Mouse (Mus musculus) hindbrain, embryonic 10.5 days (tissue): ENCODE measurements at regions not wholly inside any gene's neighbourhood (a gene's known extent, or its start where the extent isn't known, plus 50 kb on each side); places are given as distances from the start of the nearest gene placed in this dataset.

Experiments used
- DNase-seq: peaks from one replicate; pipeline ENCODE4 v3.0.0-alpha.2; 2017; ENCODE audit warnings: low spot score
- H3K27ac ChIP-seq: fragments of 300-500 bp; sonication (generic); 2 replicates; pipeline ENCODE4 v1.5.1; 2016; ENCODE audit warnings: mild to moderate bottlenecking, moderate library complexity
- H3K27me3 ChIP-seq: fragments of 300-500 bp; sonication (generic); 2 replicates; pipeline ENCODE4 v1.6.1; 2016; ENCODE audit warnings: mild to moderate bottlenecking; ENCODE audit not compliant: poor library complexity, insufficient read depth, severe bottlenecking
- H3K36me3 ChIP-seq: fragments of 300-500 bp; sonication (generic); 2 replicates; pipeline ENCODE4 v1.6.1; 2016; ENCODE audit warnings: mild to moderate bottlenecking, moderate library complexity
- H3K4me1 ChIP-seq: fragments of 300-500 bp; sonication (generic); replicated peaks from 2 replicates; pipeline ENCODE4 v1.6.1; 2016; ENCODE audit warnings: mild to moderate bottlenecking
- H3K4me3 ChIP-seq: fragments of 300-500 bp; sonication (generic); 2 replicates; pipeline ENCODE4 v1.5.1; 2016; ENCODE audit warnings: mild to moderate bottlenecking, moderate library complexity
- H3K9me3 ChIP-seq: fragments of 300-500 bp; sonication (generic); 2 replicates; pipeline ENCODE4 v1.6.1; 2016; ENCODE audit warnings: mild to moderate bottlenecking, moderate library complexity
- WGBS: fragments of 180-500 bp; shearing (Covaris S2); methylation state at CpG from one replicate; pipeline ENCODE4 v1.1.7; 2016; 5-methylcytosine and 5-hydroxymethylcytosine counted together

GRCm38 (mm10) chr10:17646391-17646790 lies 76.6 kb upstream of the Cited2 start:
- Histone ChIP-seq H3K27ac (no peak overlapping the region), H3K27me3 (no peaks in the 10 kb centered on the region), H3K4me3 (no peak overlapping the region), H3K36me3 (no peaks in the 10 kb centered on the region), H3K9me3 (no peaks in the 10 kb centered on the region), H3K4me1 (peaks cover 4% of the 10 kb centered on the region; the same call in 1 of the 2 replicates)
- WGBS = 94% methylated on average over 4 of the region's 4 CpGs
- DNase-seq = no peak

DNA sequence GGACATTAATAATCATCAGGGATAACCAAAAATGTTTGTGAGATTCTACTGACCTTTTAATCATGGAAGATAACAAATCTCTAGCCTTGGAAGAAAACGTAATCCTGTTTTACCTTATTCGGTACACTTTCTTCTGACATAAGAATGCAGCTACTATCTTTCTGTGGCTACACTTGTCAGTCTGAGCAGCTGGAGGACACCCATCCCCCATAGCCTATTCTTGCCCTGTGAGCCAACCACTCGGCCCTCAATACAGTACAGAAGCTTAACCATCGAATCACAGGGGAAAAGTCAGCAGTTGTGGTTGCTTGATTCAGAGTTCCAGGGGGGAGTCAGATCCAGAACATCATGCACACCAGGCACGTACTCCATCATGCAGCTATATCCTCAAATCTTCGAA lies 74.9 kb upstream of the Cited2 start:
- 66% methylated on average over 6 of the region's 6 CpGs for WGBS
- Histone ChIP-seq H3K4me3 (no peak overlapping the region), H3K9me3 (no peaks in the 10 kb centered on the region), H3K27me3 (no peaks in the 10 kb centered on the region), H3K36me3 (no peaks in the 10 kb centered on the region), H3K4me1 (peaks cover 15% of the 10 kb centered on the region), H3K27ac (no peak overlapping the region)
- no peak for DNase-seq

GRCm38 (mm10) chr10:17650997-17651750 lies 71.8 kb upstream of the Cited2 start:
- no peaks in the 10 kb centered on the region for H3K27me3 ChIP-seq
- WGBS = 87% methylated on average over 6 of the region's 6 CpGs

GRCm38 (mm10) chr10:17653325-17653724 lies 69.7 kb upstream of the Cited2 start:
- 41% methylated on average over 6 of the region's 6 CpGs for WGBS
- H3K9me3 ChIP-seq = no peaks in the 10 kb centered on the region
- H3K4me1 ChIP-seq = peaks cover 44% of the 10 kb centered on the region
- H3K27ac ChIP-seq = peak overlapping the region; percentile 51
- H3K27me3 ChIP-seq = no peaks in the 10 kb centered on the region
- H3K36me3 ChIP-seq = no peaks in the 10 kb centered on the region
- DNase-seq = no peak
- H3K4me3 ChIP-seq = no peak overlapping the region

More at GRCm38 (mm10) chr10:17650997-17651750, 71.8 kb upstream of the Cited2 start:
- Histone ChIP-seq H3K4me3 (no peak overlapping the region), H3K36me3 (no peaks in the 10 kb centered on the region), H3K4me1 (peaks cover 30% of the 10 kb centered on the region), H3K27ac (0 out of 2 replicates have a peak overlapping the region, but pooled peaks have one; percentile 12), H3K9me3 (no peaks in the 10 kb centered on the region)
- DNase-seq = no peak

- Histone ChIP-seq H3K27me3 (no peaks in the 10 kb centered on the region), H3K9me3 (no peaks in the 10 kb centered on the region), H3K36me3 (no peaks in the 10 kb centered on the region), H3K4me1 (peaks cover 44% of the 10 kb centered on the region), H3K27ac (no peak overlapping the region), H3K4me3 (no peak overlapping the region)
- 77% methylated on average over 9 of the region's 9 CpGs for WGBS
- DNase-seq = no peak
Observed at GRCm38 (mm10) chr10:17653785-17654184, 69.2 kb upstream of the Cited2 start.

DNA sequence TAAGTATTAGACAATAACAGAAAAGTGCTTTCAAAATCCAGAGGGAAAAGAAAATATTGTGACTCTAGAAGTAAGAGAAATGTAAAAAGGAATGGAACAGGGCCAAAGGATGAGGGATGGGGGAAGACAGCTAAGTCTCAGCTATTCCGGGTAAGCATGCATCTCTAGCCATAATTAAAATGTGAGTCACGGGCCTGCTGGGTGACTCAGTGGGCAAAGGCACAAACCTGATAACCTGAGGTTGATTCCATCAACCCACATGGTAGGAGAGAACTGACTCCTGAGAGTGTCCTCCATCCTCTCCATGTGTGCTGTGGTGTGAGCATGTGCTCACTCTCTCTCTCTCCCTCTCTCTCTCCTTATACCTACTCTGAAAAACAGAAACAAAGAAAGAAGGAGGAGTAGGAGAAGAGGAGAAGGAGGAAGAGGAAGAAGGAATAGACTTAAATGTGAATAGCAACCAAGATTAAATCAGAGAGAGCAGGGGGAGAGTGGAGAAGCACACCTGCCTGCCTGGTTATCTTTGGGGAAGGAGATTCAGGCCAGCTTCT lies 68.6 kb upstream of the Cited2 start:
- H3K36me3 ChIP-seq = no peaks in the 10 kb centered on the region
- 81% methylated on average over 2 of the region's 2 CpGs for WGBS
- H3K9me3 ChIP-seq = no peaks in the 10 kb centered on the region
- H3K4me1 ChIP-seq = peaks cover 44% of the 10 kb centered on the region
- H3K27me3 ChIP-seq = no peaks in the 10 kb centered on the region
- no peak overlapping the region for H3K27ac ChIP-seq
- H3K4me3 ChIP-seq = no peak overlapping the region
- no peak for DNase-seq

- 72% methylated on average over 10 of the region's 10 CpGs for WGBS
- Histone ChIP-seq H3K4me3 (no peak overlapping the region), H3K36me3 (no peaks in the 10 kb centered on the region), H3K27ac (peak overlapping the region; percentile 45; the same call in 1 of the 2 replicates), H3K27me3 (no peaks in the 10 kb centered on the region), H3K4me1 (peaks cover 44% of the 10 kb centered on the region), H3K9me3 (no peaks in the 10 kb centered on the region)
- no peak for DNase-seq
Observed at GRCm38 (mm10) chr10:17655459-17656051, 67.5 kb upstream of the Cited2 start.

DNA sequence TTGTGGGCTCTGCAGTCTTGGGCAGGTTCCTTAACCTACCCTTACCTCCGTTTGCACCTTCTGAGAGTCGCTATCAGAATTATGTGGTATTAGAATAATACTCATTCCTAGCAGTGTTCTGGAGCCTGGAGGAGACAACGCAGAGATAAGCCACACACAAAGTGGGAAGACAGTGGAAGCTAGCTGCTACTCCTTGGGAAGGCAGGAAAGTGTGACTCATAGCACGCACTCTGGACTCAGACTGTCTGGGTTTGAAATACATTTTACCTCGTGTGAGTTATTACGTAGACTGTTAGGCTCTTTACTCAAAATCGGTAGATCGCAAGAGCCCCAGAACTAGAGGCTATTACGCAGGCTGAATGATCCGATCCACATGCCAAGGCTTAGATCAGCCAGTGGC lies 66.7 kb upstream of the Cited2 start:
- Histone ChIP-seq H3K27me3 (no peaks in the 10 kb centered on the region), H3K36me3 (no peaks in the 10 kb centered on the region), H3K4me3 (no peak overlapping the region), H3K4me1 (peaks cover 44% of the 10 kb centered on the region), H3K9me3 (no peaks in the 10 kb centered on the region), H3K27ac (peak overlapping the region; percentile 45)
- WGBS = 82% methylated on average over 10 of the region's 10 CpGs
- no peak for DNase-seq

GRCm38 (mm10) chr10:17656872-17657482 lies 66.0 kb upstream of the Cited2 start:
- DNase-seq = peak; percentile 32

GRCm38 (mm10) chr10:17659575-17659974 lies 63.4 kb upstream of the Cited2 start:
- 94% methylated on average over 9 of the region's 9 CpGs for WGBS
- DNase-seq = no peak
- Histone ChIP-seq H3K27ac (no peak overlapping the region), H3K36me3 (no peaks in the 10 kb centered on the region), H3K4me3 (no peak overlapping the region), H3K4me1 (peaks cover 26% of the 10 kb centered on the region), H3K27me3 (no peaks in the 10 kb centered on the region), H3K9me3 (no peaks in the 10 kb centered on the region)

More at GRCm38 (mm10) chr10:17656872-17657482, 66.0 kb upstream of the Cited2 start:
- Histone ChIP-seq H3K27me3 (no peaks in the 10 kb centered on the region), H3K9me3 (no peaks in the 10 kb centered on the region), H3K4me1 (peaks cover 43% of the 10 kb centered on the region), H3K36me3 (no peaks in the 10 kb centered on the region), H3K27ac (peak overlapping the region; percentile 45), H3K4me3 (no peak overlapping the region)
- 11% methylated on average over 8 of the region's 8 CpGs for WGBS

GRCm38 (mm10) chr10:17660836-17661452 lies 62.1 kb upstream of the Cited2 start:
- H3K27ac ChIP-seq = no peak overlapping the region
- no peaks in the 10 kb centered on the region for H3K9me3 ChIP-seq
- H3K36me3 ChIP-seq = no peaks in the 10 kb centered on the region
- peaks cover 20% of the 10 kb centered on the region for H3K4me1 ChIP-seq
- 88% methylated on average over 5 of the region's 5 CpGs for WGBS
- H3K27me3 ChIP-seq = no peaks in the 10 kb centered on the region
- H3K4me3 ChIP-seq = no peak overlapping the region
- DNase-seq = no peak

DNA sequence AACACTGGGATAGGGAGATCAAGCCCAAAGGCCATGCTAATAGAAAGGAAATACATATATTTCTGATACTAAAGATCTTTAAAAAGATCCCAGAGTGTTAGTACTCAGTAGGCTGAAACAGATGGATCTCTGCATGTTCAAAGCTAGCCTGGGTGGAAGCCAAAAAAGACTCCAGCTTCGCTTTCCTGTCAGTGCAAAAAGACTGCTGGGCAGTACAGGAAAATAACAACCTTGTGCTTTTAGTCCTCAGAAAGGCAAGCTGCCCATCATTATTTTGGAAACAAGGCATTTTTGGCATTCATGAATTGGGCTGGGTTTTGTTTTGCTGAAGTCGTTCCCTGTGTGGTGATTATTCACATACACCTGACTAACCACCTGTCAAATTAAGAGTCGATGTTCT lies 56.9 kb upstream of the Cited2 start:
- Histone ChIP-seq H3K4me1 (no peaks in the 10 kb centered on the region), H3K27ac (no peak overlapping the region), H3K4me3 (no peak overlapping the region), H3K36me3 (no peaks in the 10 kb centered on the region), H3K27me3 (no peaks in the 10 kb centered on the region), H3K9me3 (no peaks in the 10 kb centered on the region)
- 86% methylated on average over 3 of the region's 3 CpGs for WGBS
- DNase-seq = no peak
